Mouse (Mus musculus) MEL (cell line): ENCODE measurements at regions not wholly inside any gene's neighbourhood (a gene's known extent, or its start where the extent isn't known, plus 50 kb on each side); places are given as distances from the start of the nearest gene placed in this dataset.
"Not testable (repeated sequence)": the region's sequence is repeated elsewhere in the genome, so short reads cannot be mapped to it uniquely, and the experiment has no call there.

Experiments used
- DNase-seq: peaks from one replicate; pipeline ENCODE4 v3.0.0; 2011; ENCODE audit warnings: low read depth, low spot score
- H3K27ac ChIP-seq: 2 replicates; pipeline ENCODE4 v1.5.1; 2012; ENCODE audit warnings: low read depth, mild to moderate bottlenecking, control low read depth, low read length, moderate library complexity; ENCODE audit not compliant: control insufficient read depth
- H3K27me3 ChIP-seq, 2 experiments: fragments of 150-350 bp in 1 of 2; sonication (generic) in 1 of 2; 2 replicates each; pipeline ENCODE4 v1.6.1; 2012; ENCODE audit warnings: low read length in 2 of 2, mild to moderate bottlenecking in 2 of 2, improper control_type of control experiment in 1 of 2, moderate library complexity in 1 of 2; ENCODE audit not compliant: insufficient read depth in 2 of 2, control insufficient read depth in 1 of 2
- H3K36me3 ChIP-seq, 2 experiments: 2 replicates each; pipeline ENCODE4 v1.6.1; 2012 to 2014; ENCODE audit warnings: low read length in 2 of 2, improper control_type of control experiment in 1 of 2, inconsistent platforms in 1 of 2, mild to moderate bottlenecking in 1 of 2; ENCODE audit not compliant: insufficient read depth in 2 of 2, control insufficient read depth in 1 of 2
- H3K4me1 ChIP-seq, 2 experiments: fragments of 150-350 bp in 1 of 2; sonication (generic) in 1 of 2; 2 replicates each; pipeline ENCODE4 v1.6.1; 2012; ENCODE audit warnings: low read length in 2 of 2, improper control_type of control experiment in 1 of 2, mild to moderate bottlenecking in 1 of 2; ENCODE audit not compliant: insufficient read depth in 2 of 2, control insufficient read depth in 1 of 2
- H3K4me3 ChIP-seq, 2 experiments: fragments of 150-350 bp in 1 of 2; sonication (generic) in 1 of 2; 2 replicates each; pipeline ENCODE4 v1.5.1; 2012; ENCODE audit warnings: low read depth in 2 of 2, low read length in 2 of 2, mild to moderate bottlenecking in 2 of 2, moderate library complexity in 2 of 2, control low read depth in 1 of 2, improper control_type of control experiment in 1 of 2; ENCODE audit not compliant: control insufficient read depth in 1 of 2, insufficient read depth in 1 of 2
- H3K79me2 ChIP-seq: 2 replicates; pipeline ENCODE4 v1.6.1; 2012; ENCODE audit warnings: mild to moderate bottlenecking, low read length, moderate library complexity; ENCODE audit not compliant: control insufficient read depth, poor library complexity, insufficient read depth
- H3K9ac ChIP-seq: 2 replicates; pipeline ENCODE4 v1.6.1; 2012; ENCODE audit warnings: low read depth, mild to moderate bottlenecking, control low read depth, low read length, moderate library complexity; ENCODE audit not compliant: control insufficient read depth, poor library complexity, severe bottlenecking
- H3K9me3 ChIP-seq: fragments of 150-350 bp; sonication (generic); replicated peaks from 2 replicates; pipeline ENCODE4 v1.6.1; 2012; ENCODE audit warnings: mild to moderate bottlenecking, low read length, improper control_type of control experiment, moderate library complexity; ENCODE audit not compliant: insufficient read depth

- H3K9me3 ChIP-seq, H3K9ac ChIP-seq, H3K36me3 ChIP-seq, H3K27ac ChIP-seq, H3K4me1 ChIP-seq, H3K79me2 ChIP-seq, H3K27me3 ChIP-seq, DNase-seq, H3K4me3 ChIP-seq: not testable (repeated sequence)
Measured at GRCm38 (mm10) chr14:53336705-53337104, 841.2 kb upstream of the Olfr1507 start.

DNA sequence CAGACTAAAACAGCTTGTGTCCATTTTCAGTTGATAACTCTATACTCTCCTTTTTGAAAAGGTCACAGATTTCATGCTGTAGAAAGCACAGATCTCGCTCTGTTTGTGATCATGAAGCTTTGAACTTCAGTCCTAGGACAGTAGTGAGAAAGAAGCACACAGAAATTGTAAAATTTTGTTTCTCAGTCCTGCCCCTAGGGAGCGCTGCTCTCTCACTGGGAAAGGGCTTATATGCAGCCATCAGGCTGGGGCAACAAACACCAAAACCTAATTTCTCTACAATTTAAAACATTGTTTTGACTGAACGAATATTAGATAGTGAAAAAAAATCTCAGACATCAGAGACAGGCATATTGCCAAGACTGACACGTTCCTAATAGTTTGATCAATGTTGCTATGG lies 838.9 kb upstream of the Olfr1507 start:
- H3K27ac ChIP-seq, H3K9me3 ChIP-seq, H3K4me3 ChIP-seq, H3K27me3 ChIP-seq, H3K36me3 ChIP-seq, H3K79me2 ChIP-seq, H3K4me1 ChIP-seq, H3K9ac ChIP-seq, DNase-seq: not testable (repeated sequence)

DNA sequence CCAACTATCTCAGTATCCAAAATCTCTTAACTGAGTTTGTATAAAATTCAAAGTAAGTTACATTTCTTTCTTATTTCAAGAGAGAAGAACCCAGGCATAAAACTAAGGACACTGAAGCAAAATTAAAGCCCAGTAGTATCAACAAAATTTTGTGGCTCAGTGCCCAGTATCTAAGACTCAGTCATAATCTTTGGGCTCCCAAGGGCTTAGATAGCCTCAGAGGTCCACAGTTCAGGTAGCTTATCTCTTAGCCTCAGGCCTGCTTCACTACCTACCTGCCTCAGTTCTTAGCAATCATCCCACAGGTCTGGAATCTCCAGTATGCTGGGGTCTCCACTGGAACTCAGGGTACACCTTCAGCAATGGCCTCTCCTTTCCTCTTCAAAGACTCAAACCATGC lies 835.6 kb upstream of the Olfr1507 start:
- not testable (repeated sequence) for H3K4me3 ChIP-seq, H3K9me3 ChIP-seq, H3K9ac ChIP-seq, DNase-seq, H3K4me1 ChIP-seq, H3K27me3 ChIP-seq, H3K79me2 ChIP-seq, H3K27ac ChIP-seq, H3K36me3 ChIP-seq

GRCm38 (mm10) chr14:53324367-53324766 lies 828.8 kb upstream of the Olfr1507 start:
- not testable (repeated sequence) for H3K4me3 ChIP-seq, DNase-seq, H3K27me3 ChIP-seq, H3K4me1 ChIP-seq, H3K79me2 ChIP-seq, H3K27ac ChIP-seq, H3K9me3 ChIP-seq, H3K9ac ChIP-seq, H3K36me3 ChIP-seq

- not testable (repeated sequence) for H3K79me2 ChIP-seq, DNase-seq, H3K9me3 ChIP-seq, H3K4me1 ChIP-seq, H3K36me3 ChIP-seq, H3K27ac ChIP-seq, H3K9ac ChIP-seq, H3K4me3 ChIP-seq, H3K27me3 ChIP-seq
Measured at GRCm38 (mm10) chr14:53318512-53319309, 823.2 kb upstream of the Olfr1507 start.

DNA sequence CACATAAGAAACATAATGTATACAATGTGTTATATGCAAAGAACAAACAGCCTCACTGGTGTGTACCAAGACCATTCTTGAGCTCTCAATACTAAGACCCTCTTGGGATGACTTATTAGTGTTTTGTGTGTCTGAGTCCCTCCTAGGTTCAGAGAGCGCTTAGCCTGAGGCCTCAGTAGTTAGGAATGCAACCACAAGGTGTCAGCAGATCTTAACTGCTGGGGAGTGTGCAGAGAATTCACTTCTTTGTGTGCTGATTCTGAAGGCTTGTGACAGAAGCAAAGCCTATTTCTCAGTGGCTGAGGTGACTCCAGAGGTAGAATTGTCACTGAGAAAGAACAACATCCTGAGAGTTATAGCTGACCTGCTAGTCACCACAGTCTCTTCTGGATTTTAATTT lies 816.9 kb upstream of the Olfr1507 start:
- not testable (repeated sequence) for H3K27ac ChIP-seq, H3K27me3 ChIP-seq, H3K9me3 ChIP-seq, H3K4me3 ChIP-seq, H3K79me2 ChIP-seq, H3K9ac ChIP-seq, H3K36me3 ChIP-seq, H3K4me1 ChIP-seq, DNase-seq

DNA sequence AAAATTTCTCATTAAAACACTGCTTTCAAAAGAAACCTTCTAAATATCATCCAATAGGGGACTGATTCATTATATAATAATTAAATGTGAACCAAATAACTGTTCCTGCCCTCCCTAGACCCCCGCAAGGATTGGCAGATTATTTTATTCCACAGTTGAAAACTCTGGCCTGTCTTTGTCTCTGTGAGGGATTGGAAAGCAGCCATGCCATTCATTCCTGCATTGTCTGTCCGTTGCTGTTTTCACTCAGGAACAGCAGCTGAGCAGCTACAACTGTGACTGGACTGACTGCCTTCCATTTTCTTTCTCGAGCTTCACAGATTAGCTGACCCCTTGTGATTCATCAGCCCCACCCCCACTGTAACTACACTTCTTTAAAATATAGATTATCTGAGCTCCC lies 807.6 kb upstream of the Olfr1507 start:
- H3K9me3 ChIP-seq, H3K27ac ChIP-seq, H3K9ac ChIP-seq, H3K79me2 ChIP-seq, DNase-seq, H3K4me1 ChIP-seq, H3K27me3 ChIP-seq, H3K36me3 ChIP-seq, H3K4me3 ChIP-seq: not testable (repeated sequence)
